Mouse (Mus musculus) left cerebral cortex, adult 8-10 months (tissue): ENCODE measurements at regions not wholly inside any gene's neighbourhood (a gene's known extent, or its start where the extent isn't known, plus 50 kb on each side); places are given as distances from the start of the nearest gene placed in this dataset.

Source experiments
- DNase-seq, 2 experiments: peaks; one replicate each; pipeline ENCODE4 v3.0.0; 2022; ENCODE audit warnings: low spot score in 2 of 2

DNA sequence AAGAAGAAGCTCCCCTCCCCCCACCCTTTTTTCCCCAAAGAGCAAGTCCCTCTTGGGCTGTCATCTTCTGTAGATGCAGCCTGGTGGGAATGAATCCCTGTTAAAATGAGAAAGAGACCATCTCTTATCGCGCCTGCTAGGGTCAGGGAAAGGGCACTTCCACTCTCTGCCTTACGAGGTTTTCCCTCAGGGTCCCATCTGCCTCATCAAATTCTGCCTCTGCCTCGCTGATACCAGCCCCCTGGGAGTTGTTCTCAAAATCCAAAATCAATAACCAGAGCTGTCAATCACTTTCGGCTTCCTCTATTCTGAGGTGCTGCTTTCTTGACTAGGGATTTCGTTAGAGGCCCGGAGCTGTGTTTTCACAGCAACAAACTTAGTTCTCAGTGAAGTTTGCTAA lies 255.7 kb downstream of the Stim2 start:
- DNase-seq, result no peak

GRCm38 (mm10) chr5:54258087-54258733 lies 259.9 kb downstream of the Stim2 start:
- DNase-seq, result no peak

- DNase-seq, result no peak
Observed at GRCm38 (mm10) chr5:54264867-54265434, 266.7 kb downstream of the Stim2 start.

GRCm38 (mm10) chr5:54267905-54268590 lies 269.7 kb downstream of the Stim2 start:
- DNase-seq, result no peak

DNA sequence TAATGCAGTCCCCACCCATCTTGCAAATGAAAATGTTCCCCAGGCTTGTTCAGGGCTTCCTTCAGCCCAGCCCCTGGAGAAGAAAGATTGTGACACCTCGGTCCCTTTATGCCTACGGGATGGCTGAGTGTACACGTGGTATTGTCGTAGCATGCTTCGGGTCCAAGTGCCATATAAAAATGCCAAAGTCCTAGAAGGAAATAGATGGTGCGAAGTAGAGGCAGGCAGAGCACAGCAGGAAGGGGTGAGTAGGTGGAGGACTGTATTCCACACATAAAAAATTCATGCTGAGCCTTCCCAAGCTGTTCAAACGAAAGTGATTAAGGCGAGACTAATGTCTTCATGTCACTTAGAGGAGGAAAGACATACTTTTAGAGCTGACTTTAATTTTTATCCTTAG lies 281.1 kb downstream of the Stim2 start:
- DNase-seq, result peak in 1 of 2 experiments; percentile 12

DNA sequence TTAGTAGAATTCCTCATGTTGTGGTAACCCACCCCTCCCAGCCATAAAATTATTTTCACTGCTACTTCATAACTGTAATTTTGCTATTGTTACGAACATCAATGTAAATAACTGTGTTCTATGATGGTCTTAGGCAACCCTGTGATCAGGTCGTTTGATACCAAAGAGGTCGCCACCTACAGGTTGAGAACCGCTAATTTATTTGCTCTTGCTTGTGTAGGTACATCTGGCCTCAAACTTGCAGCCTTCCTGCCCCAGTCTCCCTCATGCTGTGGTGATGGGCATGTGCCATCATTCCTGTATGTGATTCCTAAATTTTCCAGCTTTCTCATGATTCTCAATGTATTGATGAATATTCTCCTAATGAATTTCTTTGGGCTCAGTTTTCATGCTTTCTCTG lies 282.4 kb downstream of the Stim2 start:
- no peak for DNase-seq

- DNase-seq, result no peak
Observed at GRCm38 (mm10) chr5:54281121-54281520, 282.8 kb downstream of the Stim2 start.

- DNase-seq, result no peak
Observed at GRCm38 (mm10) chr5:54290372-54291080, 292.2 kb downstream of the Stim2 start.

GRCm38 (mm10) chr5:54291940-54292339 lies 293.6 kb downstream of the Stim2 start:
- DNase-seq, result no peak

- no peak for DNase-seq
Observed at GRCm38 (mm10) chr5:54313660-54314279, 315.5 kb downstream of the Stim2 start.

DNA sequence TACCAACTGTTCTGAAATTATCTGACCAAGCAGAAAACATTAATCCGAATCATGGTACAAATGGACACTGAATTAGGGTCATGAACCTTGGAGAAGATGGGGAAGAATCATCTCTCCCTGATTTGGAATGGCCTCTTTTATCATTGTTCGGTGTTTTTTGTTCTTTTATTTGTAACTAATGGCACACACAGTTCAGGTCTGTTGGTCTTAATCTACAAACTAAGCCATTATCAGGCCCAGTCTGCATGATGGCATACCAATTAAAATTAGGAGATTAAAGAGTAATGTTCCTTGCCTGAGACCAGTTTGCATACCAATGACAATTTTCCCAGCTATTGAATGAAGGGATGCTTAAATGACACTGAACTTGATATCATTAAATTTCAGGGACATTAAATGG lies 332.1 kb downstream of the Stim2 start:
- DNase-seq, result no peak

- DNase-seq, result no peak
Observed at GRCm38 (mm10) chr5:54342976-54343375, 344.7 kb downstream of the Stim2 start.

DNA sequence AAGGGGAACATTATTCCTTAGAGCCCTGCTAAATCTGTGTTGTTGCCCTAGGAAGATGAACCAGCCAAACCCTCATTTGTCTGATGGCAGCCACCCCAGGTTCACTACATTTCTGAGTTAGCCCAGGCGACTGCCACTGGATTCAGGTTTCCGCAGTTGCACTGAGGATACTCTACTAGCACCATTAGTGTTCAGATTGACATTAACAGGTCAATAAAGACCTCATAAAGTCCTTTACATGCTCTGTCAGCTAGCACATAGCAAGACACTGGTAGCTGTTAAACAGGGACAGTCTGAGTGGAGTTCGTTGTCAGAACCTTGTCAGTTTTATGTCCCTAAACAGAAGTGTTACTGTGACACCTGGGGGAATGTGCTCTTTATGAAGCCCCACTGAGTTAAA lies 345.1 kb downstream of the Stim2 start:
- DNase-seq, result no peak

GRCm38 (mm10) chr5:54348820-54349596 lies 350.7 kb downstream of the Stim2 start:
- DNase-seq, result no peak

DNA sequence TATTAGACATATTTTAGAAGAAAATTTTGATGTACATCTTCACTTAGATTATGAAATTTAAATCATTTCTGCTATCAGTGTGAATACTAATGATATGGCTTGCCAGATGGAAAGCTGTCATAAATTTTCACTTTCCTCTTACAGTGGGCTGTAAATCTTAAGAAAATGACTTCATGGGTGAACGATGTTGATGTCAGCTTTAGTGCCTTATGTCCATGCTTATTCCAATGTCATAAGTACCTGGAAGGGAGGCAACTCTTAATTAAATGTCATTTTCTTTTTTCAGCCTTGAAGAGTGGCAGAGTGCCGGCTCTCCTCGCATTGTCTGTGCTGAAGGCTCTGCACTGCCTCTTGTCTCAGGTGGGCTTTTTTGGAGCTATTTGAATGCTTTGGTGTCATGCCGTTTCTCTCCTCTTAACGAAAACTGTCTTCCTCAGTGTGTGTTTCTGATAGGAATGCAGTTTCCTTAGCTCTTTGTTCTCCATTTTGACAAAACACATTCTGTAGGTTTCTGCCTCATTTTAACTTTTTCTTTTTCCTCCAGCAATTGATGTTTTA lies 351.6 kb downstream of the Stim2 start:
- no peak for DNase-seq

DNA sequence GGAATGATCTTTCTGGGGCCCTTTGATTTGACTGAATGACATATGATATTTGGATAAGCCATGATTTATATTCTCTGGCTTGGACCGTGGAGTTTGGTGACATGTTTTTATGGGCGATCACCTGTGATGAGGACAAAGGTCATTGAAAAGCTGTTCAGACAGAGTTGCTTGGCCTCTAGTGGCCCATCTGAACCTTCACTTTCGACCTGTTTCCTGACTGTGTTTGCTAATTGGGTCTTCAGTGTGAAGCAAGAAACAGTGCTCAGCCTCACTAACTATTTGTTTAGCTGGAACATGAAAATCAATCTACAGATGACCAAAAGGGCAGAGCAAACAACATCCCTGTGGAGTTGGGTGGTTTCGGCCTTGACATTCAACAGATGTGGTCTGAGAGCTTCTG lies 357.8 kb downstream of the Stim2 start:
- DNase-seq, result no peak

DNA sequence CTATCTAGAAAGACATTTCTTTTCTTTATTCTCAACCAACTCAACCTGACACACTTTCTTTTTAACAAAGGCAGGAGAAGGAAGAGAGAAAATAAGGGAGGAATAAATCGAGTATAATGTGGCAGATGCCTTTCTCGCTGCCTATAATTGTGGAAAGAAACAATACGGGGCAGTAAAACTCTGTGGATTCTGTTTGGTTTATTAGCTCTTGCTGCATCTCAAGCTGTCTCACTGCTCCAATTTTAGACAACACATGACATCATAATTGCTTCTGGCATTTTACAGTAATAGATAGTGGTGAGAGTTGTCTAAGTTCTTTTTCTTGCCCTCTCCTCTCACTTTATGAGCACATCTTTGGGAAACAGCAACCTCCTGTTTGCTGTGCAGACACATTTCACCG lies 359.2 kb downstream of the Stim2 start:
- DNase-seq, result no peak

DNA sequence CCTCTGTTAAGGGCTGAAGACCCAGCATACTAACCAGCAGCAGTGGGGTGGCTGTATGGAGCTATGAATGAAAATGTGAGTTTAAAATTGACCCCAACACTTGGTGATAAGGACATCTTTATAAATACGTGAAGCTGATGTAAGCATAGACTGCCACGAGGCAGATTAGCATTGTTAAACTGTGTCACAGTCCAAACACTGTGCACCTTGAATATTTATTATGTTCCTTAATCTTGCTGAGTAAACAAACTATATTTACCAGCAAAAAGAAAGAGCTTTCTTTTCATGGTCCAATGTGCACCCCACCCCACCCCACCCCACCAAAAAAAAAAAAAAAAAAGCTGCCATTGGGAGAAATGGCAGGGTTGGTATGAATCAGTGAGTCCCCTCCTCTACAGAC lies 359.9 kb downstream of the Stim2 start:
- DNase-seq, result no peak
